Mouse (Mus musculus): ENCODE results near the gene Ptpdc1. TPM values are rescaled to one million over a fixed set of nuclear protein-coding genes. Genes with fewer than 3 reads are reported as not detected.

Gene Ptpdc1
- 4.2 TPM for polyA plus RNA-seq (2017; shearing (Covaris generic))

GRCm38 (mm10) chr13:48625433-48626184 lies at the start of gene Ptpdc1:
Gene Ptpdc1, minus strand, starts transcription at chr13:48625664.

GRCm38 (mm10) chr13:48662431-48663143 lies 37.1 kb upstream of the Ptpdc1 start, which contains the start of gene Barx1:
Gene Barx1, plus strand, starts transcription at chr13:48662998.

Other genes with a start within 250 kb of the Ptpdc1 start
- 10.5 TPM for gene Zfp169, start 112.2 kb downstream of the Ptpdc1 start, polyA plus RNA-seq (2017; shearing (Covaris generic))
- gene A830005F24Rik, start 112.1 kb downstream of the Ptpdc1 start, polyA plus RNA-seq (2017; shearing (Covaris generic)), result 4.5 TPM
- gene Barx1, start 37.3 kb upstream of the Ptpdc1 start, polyA plus RNA-seq (2017; shearing (Covaris generic)), result not detected
- 25.6 TPM for gene Phf2, start 245.5 kb upstream of the Ptpdc1 start, polyA plus RNA-seq (2017; shearing (Covaris generic))